Mouse (Mus musculus) myocyte (in vitro differentiated cells): ENCODE measurements around the gene Scrt2. TPM values are rescaled to one million over a fixed set of nuclear protein-coding genes. Genes with fewer than 3 reads are reported as not detected.

Source experiments
- H3K27me3 ChIP-seq: one replicate; pipeline ENCODE4 v1.6.1; 2011; ENCODE audit not compliant: control insufficient read depth, insufficient read depth, insufficient read length
- H3K36me3 ChIP-seq: one replicate; pipeline ENCODE4 v1.6.1; 2011; ENCODE audit not compliant: control insufficient read depth, insufficient read depth
- H3K4me2 ChIP-seq: one replicate; pipeline ENCODE4 v1.6.1; 2011; ENCODE audit warnings: low read depth, control low read depth
- H3K4me3 ChIP-seq: one replicate; pipeline ENCODE4 v1.5.1; 2011; ENCODE audit warnings: mild to moderate bottlenecking, control low read depth, moderate library complexity
- H3K79me2 ChIP-seq: one replicate; pipeline ENCODE4 v1.6.1; 2011; ENCODE audit not compliant: control insufficient read depth, insufficient read depth
- H3ac ChIP-seq: one replicate; pipeline ENCODE4 v1.6.1; 2011; ENCODE audit not compliant: control insufficient read depth, insufficient read length
- CEBPB ChIP-seq: IDR thresholded peaks from 2 replicates; pipeline ENCODE4 v1.6.1; 2011; ENCODE audit warnings: mild to moderate bottlenecking, moderate library complexity; ENCODE audit not compliant: poor library complexity, insufficient read depth, severe bottlenecking
- E2F4 ChIP-seq: IDR thresholded peaks from one replicate; pipeline ENCODE4 v1.6.1; 2011; ENCODE audit warnings: mild to moderate bottlenecking, control low read depth, moderate library complexity; ENCODE audit not compliant: insufficient read depth
- MAX ChIP-seq: IDR thresholded peaks from one replicate; pipeline ENCODE4 v1.6.1; 2011; ENCODE audit warnings: low read depth, mild to moderate bottlenecking, control low read depth
- MYOD1 ChIP-seq, 3 experiments: IDR thresholded peaks; one replicate each; pipeline ENCODE4 v1.6.1; 2011; ENCODE audit warnings: control low read depth in 2 of 3, low read depth in 2 of 3, mild to moderate bottlenecking in 2 of 3, moderate library complexity in 1 of 3; ENCODE audit not compliant: insufficient read length in 2 of 3, control insufficient read depth in 1 of 3
- MYOG ChIP-seq, 3 experiments: IDR thresholded peaks; one replicate each; pipeline ENCODE4 v1.6.1; 2011; ENCODE audit warnings: control low read depth in 2 of 3, low read depth in 2 of 3, mild to moderate bottlenecking in 2 of 3; ENCODE audit not compliant: insufficient read length in 2 of 3, control insufficient read depth in 1 of 3, insufficient read depth in 1 of 3
- POLR2A ChIP-seq: IDR thresholded peaks from one replicate; pipeline ENCODE4 v1.6.1; 2011; ENCODE audit warnings: low read depth, mild to moderate bottlenecking, control low read depth, moderate library complexity; ENCODE audit not compliant: insufficient read length
- POLR2AphosphoS2 ChIP-seq: IDR thresholded peaks from one replicate; pipeline ENCODE4 v1.6.1; 2011; ENCODE audit warnings: low read depth, control low read depth; ENCODE audit not compliant: insufficient read length
- REST ChIP-seq: IDR thresholded peaks from one replicate; pipeline ENCODE4 v1.6.1; 2011; ENCODE audit warnings: mild to moderate bottlenecking, control low read depth, moderate library complexity; ENCODE audit not compliant: insufficient read depth, insufficient read length
- SRF ChIP-seq: IDR thresholded peaks from one replicate; pipeline ENCODE4 v1.6.1; 2011; ENCODE audit warnings: low read depth; ENCODE audit not compliant: control insufficient read depth, insufficient read length
- TCF12 ChIP-seq: IDR thresholded peaks from one replicate; pipeline ENCODE4 v1.6.1; 2011; ENCODE audit warnings: mild to moderate bottlenecking, control low read depth; ENCODE audit not compliant: poor library complexity, insufficient read depth, severe bottlenecking
- TCF3 ChIP-seq: IDR thresholded peaks from one replicate; pipeline ENCODE4 v1.6.1; 2011; ENCODE audit warnings: low read depth, control low read depth; ENCODE audit not compliant: insufficient read length
- USF1 ChIP-seq: IDR thresholded peaks from one replicate; pipeline ENCODE4 v1.6.1; 2011; ENCODE audit warnings: low read depth, mild to moderate bottlenecking, control low read depth, moderate library complexity
- polyA plus RNA-seq: library from polyadenylated mRNA; unstranded; fragments of >200 nt; fragmentation: generic; extraction: Trizol; gene quantifications from one replicate; pipeline ENCODE4 v1.2.1, GENCODE M21; 2012; ENCODE audit warnings: missing spikeins

Gene Scrt2
- polyA plus RNA-seq, 1 experiment: not detected

GRCm38 (mm10) chr2:152114057-152114975 lies 33.0 kb downstream of the Scrt2 start:
- peaks cover 26% of the 10 kb centered on the region for H3K27me3 ChIP-seq
- TF ChIP-seq USF1 (no peak), POLR2AphosphoS2 (peak; percentile 11), TCF12 (no peak), MAX (no peak), TCF3 (no peak), POLR2A (no peak)
- no peak overlapping the region for H3K4me2 ChIP-seq
- no peaks in the 10 kb centered on the region for H3K79me2 ChIP-seq
- H3ac ChIP-seq: no peak overlapping the region
- H3K4me3 ChIP-seq: no peak overlapping the region
- H3K36me3 ChIP-seq: peaks cover 4% of the 10 kb centered on the region

DNA sequence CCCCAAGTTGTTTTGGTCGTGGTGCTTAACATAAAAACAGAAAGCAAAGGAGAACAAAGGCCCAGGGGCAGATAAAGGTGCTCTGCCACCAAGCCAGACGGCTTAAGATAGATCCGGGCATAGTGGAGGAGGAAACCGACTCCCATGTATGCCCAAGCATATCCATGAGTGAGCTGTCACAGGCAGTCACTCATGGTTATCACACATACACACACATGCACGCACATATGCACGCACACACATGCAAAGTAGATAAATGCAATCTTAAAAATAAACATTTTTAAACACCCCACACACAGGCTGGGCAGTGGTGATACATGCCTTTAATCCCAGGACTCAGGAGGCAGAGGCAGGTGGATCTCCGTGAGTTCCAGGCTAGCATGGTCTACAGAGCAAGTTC lies 36.4 kb downstream of the Scrt2 start:
- Histone ChIP-seq H3ac (no peak overlapping the region), H3K4me2 (no peak overlapping the region), H3K36me3 (no peaks in the 10 kb centered on the region), H3K79me2 (no peaks in the 10 kb centered on the region), H3K4me3 (no peak overlapping the region), H3K27me3 (peaks cover 48% of the 10 kb centered on the region)
- TF ChIP-seq SRF (no peak), MAX (no peak), REST (no peak), E2F4 (no peak), CEBPB (no peak), MYOD1 (IDR thresholded peaks at IDR 0.05; ENCODE audit: control insufficient read depth in 1 of 3, insufficient read length in 2 of 3, low read depth in 2 of 3) (no peak), POLR2AphosphoS2 (no peak), TCF3 (no peak), USF1 (no peak), POLR2A (no peak)

DNA sequence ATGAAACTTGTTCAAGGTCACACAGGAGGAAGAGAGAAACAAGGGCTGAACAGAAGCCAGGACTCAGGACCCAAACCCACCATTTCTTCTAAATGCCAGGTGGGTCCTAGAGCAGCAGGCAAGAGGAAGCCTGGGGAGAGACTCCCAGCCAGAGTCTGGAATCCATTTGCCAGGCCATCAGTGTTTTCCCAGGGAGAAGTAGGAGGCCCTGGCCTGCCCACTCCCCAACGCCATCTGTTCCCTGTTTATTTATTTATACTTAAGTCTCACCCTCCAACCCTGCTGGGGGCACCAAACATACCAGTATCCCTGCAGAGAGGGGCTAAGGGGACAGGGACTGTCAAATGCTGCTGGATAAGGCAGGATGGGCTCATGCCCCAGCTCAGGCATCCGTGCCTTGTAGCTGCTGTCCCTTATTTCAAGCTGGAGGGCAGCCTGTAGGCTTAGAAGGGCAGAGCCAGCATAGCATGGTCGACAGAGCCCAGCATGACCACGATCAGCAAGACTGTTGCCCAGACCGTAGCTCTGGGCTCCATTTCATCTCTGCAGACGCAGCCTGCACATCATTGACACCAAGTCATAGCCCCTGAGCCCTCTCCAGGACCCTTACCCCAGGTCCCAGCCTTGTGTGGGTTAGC lies 38.0 kb downstream of the Scrt2 start:
- Histone ChIP-seq H3K27me3 (peaks cover 53% of the 10 kb centered on the region), H3K4me3 (no peak overlapping the region), H3K4me2 (no peak overlapping the region), H3K79me2 (no peaks in the 10 kb centered on the region), H3ac (no peak overlapping the region), H3K36me3 (no peaks in the 10 kb centered on the region)
- TF ChIP-seq MAX (no peak), USF1 (no peak), REST (no peak), TCF12 (no peak), POLR2A (no peak)

DNA sequence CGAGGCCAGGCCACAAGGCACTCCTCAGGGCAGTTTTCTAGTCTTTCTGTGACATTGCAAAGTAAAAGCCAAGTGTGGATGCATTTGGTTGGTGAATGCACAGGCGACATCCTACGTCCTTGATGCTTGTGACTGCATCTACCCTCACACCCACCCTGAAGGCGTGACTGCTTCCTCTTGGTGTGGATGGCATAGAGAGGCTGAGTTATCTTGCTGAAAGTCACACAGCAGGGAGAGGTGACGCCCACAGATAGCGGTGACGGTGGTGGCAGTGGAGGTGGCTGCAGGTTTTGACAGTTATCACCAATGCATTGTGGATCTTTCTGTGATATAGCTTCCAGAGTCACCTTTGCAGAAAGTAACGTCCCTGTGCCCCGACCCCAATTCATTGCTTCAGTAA lies 41.6 kb downstream of the Scrt2 start:
- H3ac ChIP-seq: no peak overlapping the region
- no peak overlapping the region for H3K4me2 ChIP-seq
- peaks cover 41% of the 10 kb centered on the region for H3K27me3 ChIP-seq
- H3K79me2 ChIP-seq: no peaks in the 10 kb centered on the region
- H3K4me3 ChIP-seq: no peak overlapping the region
- H3K36me3 ChIP-seq: no peaks in the 10 kb centered on the region
- TF ChIP-seq CEBPB (no peak), USF1 (no peak), TCF3 (no peak), MYOD1 (IDR thresholded peaks at IDR 0.05; ENCODE audit: control insufficient read depth in 1 of 3, insufficient read length in 2 of 3, low read depth in 2 of 3) (no peak), MYOG (IDR thresholded peaks at IDR 0.05; ENCODE audit: control insufficient read depth in 1 of 3, insufficient read depth in 1 of 3, insufficient read length in 2 of 3, low read depth in 2 of 3) (no peak), E2F4 (no peak), MAX (no peak), REST (no peak), POLR2A (no peak), SRF (no peak), POLR2AphosphoS2 (no peak)

GRCm38 (mm10) chr2:152128597-152128996 lies 47.3 kb downstream of the Scrt2 start:
- H3K36me3 ChIP-seq: no peaks in the 10 kb centered on the region
- H3K27me3 ChIP-seq: peaks cover 26% of the 10 kb centered on the region
- H3K79me2 ChIP-seq: no peaks in the 10 kb centered on the region
- H3K4me2 ChIP-seq: no peak overlapping the region
- no peak overlapping the region for H3ac ChIP-seq
- no peak for TF ChIP-seq USF1
- TF ChIP-seq TCF12: no peak
- TF ChIP-seq CEBPB: no peak
- TF ChIP-seq TCF3: no peak
- TF ChIP-seq REST: no peak
- TF ChIP-seq MAX: no peak
- no peak for TF ChIP-seq POLR2AphosphoS2
- no peak for TF ChIP-seq SRF
- no peak for TF ChIP-seq MYOG (IDR thresholded peaks at IDR 0.05; ENCODE audit: control insufficient read depth in 1 of 3, insufficient read depth in 1 of 3, insufficient read length in 2 of 3, low read depth in 2 of 3)
- TF ChIP-seq E2F4: no peak
- H3K4me3 ChIP-seq: no peak overlapping the region
